Mouse (Mus musculus): ENCODE results near the gene Gstz1.

DNA sequence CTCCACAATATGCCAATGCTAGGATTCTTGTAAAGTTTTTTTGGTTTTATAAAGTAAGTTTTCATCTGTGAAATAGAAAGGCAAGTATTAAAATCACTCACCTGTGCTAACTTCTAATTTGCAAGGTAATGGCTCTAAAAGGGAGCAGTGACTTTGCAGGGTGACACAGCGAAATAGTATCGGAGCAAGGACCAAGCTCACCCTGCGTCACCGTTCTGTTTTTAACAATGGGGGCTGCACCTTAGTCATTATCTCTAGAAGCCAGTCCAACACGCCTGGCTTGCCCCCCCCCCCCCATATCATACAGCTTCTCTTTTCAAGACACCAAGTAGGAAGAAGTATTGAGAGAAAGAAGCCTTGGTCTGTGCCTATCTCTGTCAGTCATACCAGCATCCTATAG is 13.8 kb downstream of the Gstz1 start:
- TF ChIP-seq CTCF (IDR thresholded peaks at IDR 0.05; ENCODE audit: extremely low read depth, insufficient read depth, insufficient read length, insufficient replicate concordance), result no peak
- no peak for TF ChIP-seq POLR2A (IDR thresholded peaks at IDR 0.05; ENCODE audit: low read depth, low read length)
